Mouse (Mus musculus) erythroid progenitor cell, adult 5-6 weeks (primary cell): ENCODE results near the gene Tm6sf2. TPM values are rescaled to one million over a fixed set of nuclear protein-coding genes. Genes with fewer than 3 reads are reported as not detected.

Experiments used
- ATAC-seq: replicated peaks from 2 replicates; pipeline ENCODE4 v1.8.0; 2016; ENCODE audit warnings: moderate number of reproducible peaks, mild to moderate bottlenecking, moderate TSS enrichment, inconsistent platforms; ENCODE audit not compliant: poor library complexity, low FRiP score, severe bottlenecking
- total RNA-seq, 2 experiments: library from RNA; stranded (forward) in 1 of 2; stranded (reverse) in 1 of 2; fragments of 150-400 nt in 1 of 2; fragments of 186-747, 209-891 nt in 1 of 2; gene quantifications; 2 replicates each; pipeline versions ENCODE4 v1.2.3 to v1.2.4; 2015 to 2017; ENCODE audit warnings: low replicate concordance in 2 of 2

Tm6sf2 gene
- total RNA-seq, 2 experiments from 2014 or later, result 1.3 TPM; not detected in 1

DNA sequence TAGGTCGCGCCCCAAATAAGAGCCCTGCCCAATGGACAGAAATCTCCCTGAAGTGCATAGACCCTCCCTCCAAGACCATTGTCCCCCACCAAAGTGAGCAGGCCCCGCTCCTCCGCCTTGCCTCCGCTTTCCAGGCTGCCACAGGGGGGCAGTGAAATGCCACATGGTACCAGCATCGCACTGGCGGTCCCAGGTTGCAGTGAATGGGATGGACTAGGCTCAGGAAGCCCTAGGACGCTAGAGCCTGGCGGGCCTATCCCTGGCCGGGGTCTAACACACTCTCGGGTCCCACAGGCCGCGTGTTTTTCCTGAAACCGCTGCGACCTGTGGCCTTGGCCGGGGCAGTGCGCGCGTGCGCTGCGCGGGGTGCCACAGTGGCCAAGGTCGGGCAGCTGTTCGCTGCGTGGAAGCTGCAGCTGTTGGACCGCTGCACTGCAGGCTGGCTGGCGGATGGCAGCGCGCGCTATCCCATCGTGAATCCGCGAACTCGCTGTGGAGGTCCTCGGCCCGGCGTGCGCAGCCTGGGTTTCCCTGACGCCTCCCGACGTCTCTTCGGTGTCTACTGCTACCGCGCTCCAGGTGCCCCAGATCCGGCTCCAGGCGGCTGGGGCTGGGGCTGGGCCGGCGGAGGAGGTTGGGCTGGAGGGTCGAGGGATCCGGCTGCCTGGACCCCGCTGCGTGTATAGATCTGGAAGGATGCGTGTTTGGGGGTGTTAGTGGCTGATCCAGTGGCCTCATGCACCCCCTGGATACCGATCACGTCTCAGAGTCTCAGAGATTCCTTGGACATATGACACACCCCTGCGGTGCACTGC is 15.3 kb downstream of the Tm6sf2 start:
- ATAC-seq, result no peak

DNA sequence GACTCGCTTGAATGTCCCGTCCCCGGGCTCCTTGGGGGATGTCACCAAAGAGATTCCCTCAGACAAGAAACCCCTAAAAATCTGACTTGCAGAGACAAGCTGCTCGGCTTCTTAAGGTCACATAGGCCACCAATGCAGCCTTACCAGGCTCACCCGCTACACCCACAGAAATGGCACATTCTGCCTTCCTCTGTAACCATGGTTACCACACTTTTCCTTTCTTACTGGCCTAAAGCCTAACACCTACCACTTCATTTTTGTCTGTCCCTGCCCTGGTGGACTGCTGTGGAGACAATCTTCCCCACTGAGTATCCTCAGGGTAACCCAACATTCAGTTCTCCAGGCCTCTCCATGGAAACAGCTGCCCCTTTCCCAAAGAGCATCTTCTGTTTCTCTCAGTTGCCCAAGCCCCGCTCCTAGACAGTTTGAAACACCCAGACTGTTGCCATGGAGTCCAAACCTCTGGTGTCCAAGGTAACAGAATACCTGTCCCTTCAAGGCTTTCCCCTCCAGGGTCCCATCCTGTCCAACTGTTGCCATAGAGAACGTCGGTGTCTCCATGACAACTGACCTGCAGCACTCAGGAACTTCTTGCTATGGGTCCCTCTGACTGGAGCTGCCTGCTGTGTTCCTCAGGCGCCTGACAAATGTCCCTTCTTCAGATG is 16.7 kb downstream of the Tm6sf2 start:
- ATAC-seq, result no peak

DNA sequence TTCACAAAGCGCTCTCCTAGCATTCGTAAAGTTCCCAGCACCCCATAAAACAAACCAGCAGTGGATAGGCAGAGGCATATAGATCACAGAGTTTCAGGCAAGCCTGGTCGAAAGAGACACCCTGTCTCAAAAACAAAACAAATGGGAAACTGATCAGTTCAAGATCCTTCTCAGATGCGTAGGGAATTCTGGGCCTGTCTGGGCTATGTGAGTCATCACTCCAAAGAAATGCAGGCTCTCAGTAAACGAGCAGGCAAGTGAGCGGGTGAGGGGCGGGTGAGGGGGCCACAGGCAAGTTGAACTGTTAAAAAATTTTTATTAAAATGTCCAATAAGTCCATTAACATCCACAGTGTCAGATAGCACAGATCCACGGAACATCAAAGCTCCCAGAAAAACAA is 20.1 kb downstream of the Tm6sf2 start:
- no peak for ATAC-seq

DNA sequence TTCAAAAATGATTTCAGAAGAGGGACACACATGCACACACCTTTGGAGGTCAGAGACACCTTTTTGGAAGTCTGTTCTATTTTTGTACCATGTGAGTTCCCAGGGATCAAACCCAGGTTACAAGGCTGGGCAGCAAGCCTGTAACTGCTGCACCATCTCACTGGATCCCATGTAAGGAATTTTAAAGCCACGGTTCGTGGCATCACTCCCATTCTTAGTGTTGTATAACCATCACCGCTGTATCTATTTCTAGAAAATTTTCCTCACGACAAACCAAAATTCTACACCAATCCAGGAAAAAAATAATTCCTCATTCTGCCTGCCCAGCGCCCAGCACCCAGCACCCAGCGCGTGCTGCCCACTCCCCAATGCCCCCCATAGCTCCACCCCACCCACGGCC is 26.6 kb downstream of the Tm6sf2 start:
- ATAC-seq, result no peak

DNA sequence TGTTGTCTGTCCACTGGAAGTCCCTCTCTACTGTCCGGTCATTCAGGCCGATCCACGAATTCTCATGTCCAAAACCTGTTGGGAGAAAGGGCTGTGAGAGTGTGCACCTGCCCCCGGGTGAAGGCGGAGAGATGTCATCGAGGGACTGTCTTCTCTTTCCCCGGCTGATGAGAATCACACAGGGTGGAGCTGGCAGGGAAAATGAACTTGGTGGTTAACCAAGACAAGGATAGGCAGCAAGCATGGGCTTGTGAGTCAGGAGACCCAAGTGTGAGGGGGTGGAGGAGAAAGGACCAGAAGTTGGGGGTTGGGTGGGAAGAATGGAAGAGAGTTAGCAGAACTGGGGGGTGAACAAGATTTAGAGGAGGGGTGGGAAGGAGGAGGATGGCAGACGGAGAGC is 27.5 kb downstream of the Tm6sf2 start:
- ATAC-seq, result no peak

DNA sequence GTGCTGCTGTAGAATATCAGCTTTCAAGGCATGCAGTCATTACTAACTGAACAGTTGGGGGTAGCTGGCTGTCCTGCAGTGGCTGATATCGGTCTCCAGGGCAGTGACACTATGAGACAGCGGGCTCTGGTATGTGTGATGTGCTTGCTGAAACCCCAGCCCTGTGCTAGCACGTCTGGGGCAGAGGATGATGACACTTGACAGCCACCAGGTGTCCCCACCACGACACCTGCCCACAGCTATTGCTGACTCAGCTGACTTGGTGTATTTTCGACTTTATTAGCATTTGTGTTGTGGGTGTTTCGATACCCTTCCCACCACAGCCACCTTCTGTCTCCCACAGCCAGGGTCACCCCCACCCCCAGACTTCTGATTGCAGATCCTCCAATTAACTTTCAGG is 31.8 kb downstream of the Tm6sf2 start:
- peak; percentile 71 for ATAC-seq

DNA sequence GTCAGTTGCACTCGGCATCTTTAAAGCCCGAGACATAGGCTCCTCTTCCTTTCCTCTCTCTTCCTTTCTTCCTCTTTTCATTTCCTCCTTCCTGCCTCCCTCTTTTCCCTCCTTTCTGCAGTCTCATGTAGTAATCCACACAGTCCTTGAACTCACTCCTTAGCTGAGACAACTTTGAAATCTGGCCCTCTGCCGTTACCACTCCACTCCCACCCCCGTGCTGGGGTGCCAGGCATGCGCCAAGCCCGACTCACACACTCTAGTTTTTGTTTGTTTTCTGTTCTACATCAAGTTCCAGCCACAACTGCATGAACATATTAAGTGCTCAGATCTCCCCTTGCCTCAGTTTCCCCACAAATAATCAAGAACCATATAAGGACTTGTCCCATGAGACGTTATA is 32.2 kb downstream of the Tm6sf2 start:
- no peak for ATAC-seq

DNA sequence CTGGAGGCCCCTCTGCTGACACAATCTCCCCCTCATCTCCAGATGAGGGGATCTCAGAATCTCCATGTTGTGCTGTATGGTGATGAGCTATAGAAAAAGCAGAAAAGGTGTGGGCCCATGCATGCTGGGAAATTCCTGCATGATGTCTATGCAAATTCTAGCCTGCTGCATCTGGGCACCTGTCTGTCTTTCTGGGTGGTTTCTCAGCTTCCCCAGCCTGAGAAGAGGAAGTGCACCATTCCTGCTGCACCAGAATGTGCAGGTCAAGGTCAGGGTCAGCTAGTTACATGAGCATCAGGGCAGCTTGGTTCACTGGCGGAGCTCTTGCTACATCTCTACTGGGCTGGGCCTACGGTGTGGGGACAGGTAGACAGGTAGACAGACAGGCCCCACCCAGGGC is 37.7 kb downstream of the Tm6sf2 start:
- no peak for ATAC-seq

DNA sequence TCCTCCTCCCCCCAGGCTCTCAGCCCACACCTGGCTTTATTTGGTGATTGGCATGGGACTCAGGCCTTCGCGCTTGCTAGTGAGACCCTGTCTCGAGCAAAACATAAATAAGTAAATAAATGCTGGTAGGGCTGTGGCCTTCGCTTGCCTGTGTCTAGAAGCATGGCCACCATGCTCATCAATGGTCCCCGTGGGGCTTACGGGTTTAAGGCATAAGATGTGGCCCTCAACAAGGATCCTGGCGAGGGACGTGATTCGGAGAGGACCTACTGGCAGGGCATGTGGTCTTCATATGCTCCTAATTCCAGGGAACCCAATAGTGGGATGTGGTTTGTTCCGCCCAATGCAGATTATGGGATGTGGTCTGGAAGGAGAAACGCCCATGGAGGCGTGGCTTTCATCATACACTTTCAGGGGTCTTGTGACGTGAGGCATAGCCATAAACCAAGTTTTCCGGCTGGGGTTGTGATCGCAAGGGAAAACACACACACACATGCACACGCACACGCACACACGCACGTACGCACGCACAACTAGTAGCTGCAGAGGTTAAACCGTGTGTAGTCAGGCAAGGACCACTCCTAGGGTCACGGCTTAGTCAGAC is 38.6 kb downstream of the Tm6sf2 start:
- ATAC-seq, result no peak

DNA sequence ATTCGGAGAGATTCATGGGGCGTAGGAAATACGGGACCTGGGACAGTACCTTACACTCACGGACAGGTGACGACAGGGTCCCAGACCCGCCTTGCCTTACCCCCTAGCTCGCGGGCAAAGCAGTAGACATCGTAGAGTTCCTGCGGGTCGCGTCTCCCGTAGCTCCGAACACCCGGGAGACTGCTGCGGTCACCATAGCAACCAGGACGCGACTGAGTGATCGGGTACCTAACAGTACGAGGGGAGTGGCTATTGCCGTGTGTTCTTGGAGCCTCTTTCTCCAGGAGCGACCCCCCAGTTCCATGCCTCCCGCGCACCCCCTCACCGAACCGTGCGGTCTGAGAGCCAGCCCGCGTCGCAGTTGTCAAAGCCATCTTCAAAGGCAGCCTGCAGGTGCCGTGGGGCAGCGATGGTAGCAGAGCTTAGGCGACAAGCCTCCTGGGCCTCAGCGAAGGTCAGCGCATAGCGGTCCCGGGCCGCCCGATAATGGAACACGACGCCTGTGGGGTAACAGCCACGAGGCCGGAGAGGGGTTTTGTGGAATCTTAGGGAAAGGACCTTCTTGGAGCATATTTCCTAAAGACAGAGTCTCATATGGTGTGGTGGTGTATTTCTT is 39.8 kb downstream of the Tm6sf2 start:
- ATAC-seq, result no peak

DNA sequence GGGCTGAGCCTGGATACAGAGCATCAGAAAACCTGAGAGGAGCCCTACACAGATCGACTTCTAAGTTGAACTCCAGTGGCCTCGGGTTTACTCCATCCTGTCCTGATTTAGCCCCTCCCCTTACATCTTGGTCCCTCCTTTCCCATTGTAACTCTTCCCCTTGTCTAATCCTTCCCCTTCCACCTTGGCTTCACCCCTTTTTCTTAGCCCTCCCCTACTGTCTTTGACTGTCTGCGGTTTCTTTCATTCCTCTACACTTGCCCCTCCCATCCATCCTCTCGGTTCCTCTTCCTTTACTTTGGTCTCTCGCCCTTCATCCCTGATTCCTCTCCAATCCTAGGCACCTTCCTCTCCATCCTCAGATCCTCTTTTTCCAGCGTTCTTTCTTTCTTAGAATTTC is 41.8 kb downstream of the Tm6sf2 start:
- ATAC-seq, result no peak

DNA sequence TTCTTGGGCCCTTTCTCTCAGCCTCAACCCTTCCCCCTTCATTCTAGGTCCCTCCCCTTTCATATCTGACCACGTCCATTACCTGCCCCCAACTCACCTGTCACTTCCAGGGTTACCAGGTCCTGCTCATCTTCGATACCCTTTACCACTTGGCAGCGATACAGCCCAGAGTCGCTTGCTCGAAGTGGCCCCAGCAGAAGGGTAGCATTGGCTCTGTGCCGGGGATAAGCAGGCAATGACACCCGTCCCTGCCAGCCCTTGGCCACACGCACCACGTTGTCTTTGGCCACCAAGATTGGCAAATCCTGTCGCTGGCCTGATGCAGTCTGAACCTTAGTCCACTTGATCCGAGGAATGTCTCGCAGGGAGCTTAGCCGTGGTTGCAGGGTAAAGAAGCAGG is 42.2 kb downstream of the Tm6sf2 start:
- ATAC-seq, result no peak

DNA sequence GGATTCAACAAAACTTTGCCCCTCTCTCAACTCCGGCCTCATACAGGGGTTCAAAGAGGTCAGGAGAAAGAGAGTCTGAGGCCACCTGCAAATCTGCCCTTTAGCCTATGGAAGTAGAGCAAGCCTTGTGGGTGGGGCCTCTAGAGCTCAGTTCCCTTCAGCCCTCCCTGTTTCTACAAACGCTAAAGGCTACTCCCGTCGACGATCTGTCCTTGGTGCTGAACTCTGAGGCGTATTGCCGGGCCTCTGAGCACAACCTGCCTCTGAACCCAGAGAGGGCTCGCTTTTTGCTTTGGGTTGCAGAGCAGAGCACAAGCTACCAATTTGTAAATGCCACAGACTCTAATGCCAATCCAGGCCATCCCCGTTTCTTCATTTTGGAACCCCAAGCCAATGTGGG is 44.9 kb downstream of the Tm6sf2 start:
- ATAC-seq, result no peak

DNA sequence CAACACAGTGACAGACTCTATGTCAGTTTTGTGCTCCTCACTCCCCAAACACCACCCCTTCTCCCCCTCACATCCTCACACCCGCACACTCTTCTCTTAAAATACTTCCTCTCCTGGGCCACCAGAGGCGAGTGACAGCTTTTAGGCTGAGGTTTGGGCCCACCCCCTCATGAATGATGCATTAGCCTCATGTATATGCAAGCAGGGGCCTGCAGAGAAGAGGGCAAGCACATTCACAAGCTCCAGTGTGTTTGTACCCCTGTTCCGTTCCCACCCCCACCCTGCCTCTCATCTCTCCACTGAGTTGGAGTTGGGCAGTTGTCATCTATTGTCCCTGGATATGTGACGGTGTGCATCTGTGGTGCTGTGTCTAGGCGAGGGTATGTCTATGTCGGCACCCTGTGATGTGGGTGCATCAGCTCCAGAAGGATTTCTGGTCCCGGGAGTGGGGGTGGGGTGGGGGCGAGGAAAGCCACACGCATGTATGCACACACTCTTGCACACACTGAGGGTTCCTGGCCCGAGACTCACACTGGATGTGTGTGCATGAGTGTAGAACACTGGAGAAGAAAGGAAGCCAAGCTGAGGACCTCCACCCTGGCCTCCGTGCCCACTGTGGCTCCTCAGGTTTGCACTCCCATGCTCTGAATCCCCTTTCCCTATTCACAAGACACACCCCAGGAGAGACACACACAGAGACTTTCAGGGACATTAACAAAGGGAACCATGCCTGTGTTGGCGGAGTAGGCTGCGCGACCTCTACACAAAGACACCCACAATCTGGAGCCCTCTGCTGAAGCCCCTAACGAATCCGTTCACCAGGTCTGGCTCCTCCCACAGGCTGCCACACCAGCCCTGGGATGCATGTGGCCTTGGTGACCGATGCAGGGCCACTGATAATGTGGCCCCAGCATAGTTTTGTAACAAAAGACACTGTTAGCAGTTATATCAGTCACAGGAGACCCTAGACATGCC is 46.3 kb downstream of the Tm6sf2 start:
- no peak for ATAC-seq

DNA sequence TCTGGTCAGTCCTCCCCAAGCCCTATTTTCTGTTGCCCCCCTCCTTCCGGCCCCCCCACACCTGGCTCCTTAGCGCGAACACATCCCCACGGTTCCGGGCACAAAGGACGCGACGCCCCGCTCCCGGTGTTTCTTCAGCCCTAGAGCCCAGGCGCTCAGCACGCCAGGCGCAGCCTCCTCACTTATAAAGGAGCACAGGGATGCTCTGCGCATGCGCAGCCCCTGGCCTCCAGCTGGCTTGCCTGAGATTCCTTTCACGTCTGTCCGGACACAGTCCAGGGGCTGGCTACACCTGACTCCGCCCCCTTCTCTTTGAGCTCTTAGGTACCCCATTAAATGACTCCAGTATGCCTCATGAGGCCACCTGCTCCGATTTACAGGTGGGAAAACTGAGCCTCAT is 47.9 kb downstream of the Tm6sf2 start, which contains the start of gene Ncan:
Ncan (minus strand) TSS at position 207 of the 400 bp plus-strand sequence.
- ATAC-seq, result no peak

DNA sequence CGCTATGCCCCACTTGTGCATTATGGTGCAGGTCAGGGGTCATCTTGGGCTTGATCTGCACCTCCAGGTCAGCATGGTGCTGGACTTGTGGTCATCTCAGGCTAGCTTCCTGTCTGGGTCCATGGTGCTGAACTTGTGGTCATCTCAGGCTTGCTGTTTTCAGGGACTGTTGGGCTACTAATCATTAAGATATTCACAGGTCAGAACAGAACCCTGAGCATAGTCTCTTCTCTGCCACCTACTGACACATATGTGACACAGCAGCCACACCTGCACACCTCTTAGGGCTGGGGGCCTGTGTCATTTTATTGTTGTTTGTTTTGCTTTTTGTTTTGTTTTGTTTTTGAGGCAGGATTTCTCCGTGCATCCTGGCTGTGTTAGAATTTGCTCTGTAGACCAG is 50.1 kb downstream of the Tm6sf2 start:
- ATAC-seq, result no peak

DNA sequence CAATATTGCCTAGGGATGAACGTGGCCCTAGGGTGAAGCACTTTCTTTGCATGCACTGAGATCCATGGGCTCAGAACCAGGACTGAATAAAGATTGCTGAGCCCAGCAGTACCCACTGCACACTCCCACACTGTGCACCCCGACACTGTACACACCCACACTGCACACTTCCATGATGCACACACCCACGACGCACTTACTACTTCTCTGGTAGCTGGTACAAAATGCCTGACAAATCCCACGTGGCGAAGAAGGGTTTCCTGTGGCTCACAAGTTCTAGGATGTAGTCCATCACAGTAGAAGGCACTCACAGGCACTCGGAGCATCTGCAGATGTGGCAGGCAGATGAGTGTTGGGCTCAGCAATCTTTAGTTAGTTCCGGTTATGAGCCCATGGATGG is 52.3 kb downstream of the Tm6sf2 start:
- no peak for ATAC-seq

DNA sequence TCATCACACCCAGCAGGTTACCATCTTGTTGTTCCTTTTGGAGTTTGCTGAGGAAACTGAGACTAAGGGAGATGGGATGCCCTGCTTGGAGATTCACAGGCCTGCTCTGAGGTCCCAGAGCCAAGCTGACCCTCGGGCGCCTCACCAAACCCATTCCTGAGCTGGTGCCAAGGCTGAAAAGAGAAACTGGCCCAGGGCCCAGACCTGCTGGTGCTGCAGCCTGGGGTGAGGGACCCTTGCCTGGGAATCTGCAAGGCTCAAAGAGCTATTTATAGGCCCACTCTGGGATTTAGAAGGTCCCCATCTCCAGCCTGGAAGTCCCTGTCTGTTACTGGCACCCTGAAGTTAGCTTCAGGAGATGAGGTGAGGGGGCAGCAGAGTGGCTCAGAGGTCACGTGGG is 55.7 kb downstream of the Tm6sf2 start:
- ATAC-seq, result no peak

DNA sequence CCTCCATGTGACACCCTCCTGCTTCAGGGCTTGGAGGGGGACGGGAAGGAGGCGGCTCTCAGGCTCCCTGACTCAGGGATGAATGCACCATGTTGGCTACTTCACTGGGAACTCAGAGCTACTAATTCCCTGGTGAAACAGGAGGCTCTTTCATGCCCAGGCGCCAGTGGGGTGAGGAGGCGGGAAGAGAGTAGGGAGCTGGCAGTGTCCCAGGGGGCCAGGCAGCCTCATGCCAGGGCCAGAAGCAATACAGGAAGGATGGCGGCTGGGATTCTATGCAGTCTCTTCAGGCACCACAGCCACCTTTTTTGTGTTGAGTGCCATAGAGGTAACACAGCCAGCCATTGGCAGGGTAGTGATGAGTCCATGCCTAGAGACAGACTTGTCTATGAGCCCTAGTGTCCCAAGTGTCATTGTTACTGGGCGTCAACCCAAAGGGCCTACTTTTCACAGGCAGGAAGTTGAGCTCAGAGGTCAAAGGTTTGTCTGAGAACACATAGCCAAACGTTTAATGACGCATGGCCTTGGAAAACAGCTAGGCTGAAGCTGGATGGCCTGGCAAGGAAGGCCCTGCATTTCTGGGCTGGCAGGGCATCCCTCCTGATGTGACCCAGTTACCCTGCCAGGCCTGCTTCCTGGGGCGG is 56.7 kb downstream of the Tm6sf2 start:
- ATAC-seq, result no peak
